Mouse (Mus musculus) hindbrain, embryonic 14.5 days (tissue): ENCODE results near the gene Cul7. TPM values are rescaled to one million over a fixed set of nuclear protein-coding genes. Genes with fewer than 3 reads are reported as not detected.

Source experiments
- ATAC-seq: fragments of 200-750 bp; cut with Nextera tagmentation; 2 replicates; pipeline ENCODE4 v1.8.0; 2017; ENCODE audit warnings: moderate number of reproducible peaks, mild to moderate bottlenecking, moderate TSS enrichment, moderate library complexity; ENCODE audit not compliant: low FRiP score
- DNase-seq: peaks from one replicate; pipeline ENCODE4 v3.0.0-alpha.2; 2015; ENCODE audit warnings: low spot score
- H3K27ac ChIP-seq: fragments of 300-500 bp; sonication (generic); 2 replicates; pipeline ENCODE4 v1.5.1; 2014; ENCODE audit warnings: mild to moderate bottlenecking, moderate library complexity
- H3K27me3 ChIP-seq: fragments of 300-500 bp; sonication (generic); 2 replicates; pipeline ENCODE4 v1.6.1; 2014; ENCODE audit warnings: mild to moderate bottlenecking, low read length, mixed read lengths; ENCODE audit not compliant: control insufficient read depth, insufficient read depth
- H3K36me3 ChIP-seq: fragments of 300-500 bp; sonication (generic); replicated peaks from 2 replicates; pipeline ENCODE4 v1.6.1; 2014; ENCODE audit not compliant: control insufficient read depth, insufficient read depth
- H3K4me1 ChIP-seq: fragments of 300-500 bp; sonication (generic); replicated peaks from 2 replicates; pipeline ENCODE4 v1.6.1; 2014; ENCODE audit warnings: antibody characterized with exemption, low read length, mixed read lengths; ENCODE audit not compliant: control insufficient read depth, insufficient read depth
- H3K4me2 ChIP-seq: fragments of 300-500 bp; sonication (generic); replicated peaks from 2 replicates; pipeline ENCODE4 v1.6.1; 2014; ENCODE audit warnings: mild to moderate bottlenecking, moderate library complexity
- H3K4me3 ChIP-seq: fragments of 300-500 bp; sonication (generic); replicated peaks from 2 replicates; pipeline ENCODE4 v1.5.1; 2014; ENCODE audit warnings: mild to moderate bottlenecking, low read length
- H3K9ac ChIP-seq: fragments of 300-500 bp; sonication (generic); 2 replicates; pipeline ENCODE4 v1.6.1; 2014
- H3K9me3 ChIP-seq: fragments of 300-500 bp; sonication (generic); 2 replicates; pipeline ENCODE4 v1.6.1; 2016; ENCODE audit warnings: low read length; ENCODE audit not compliant: control insufficient read depth
- WGBS: fragments of 180-500 bp; shearing (Covaris S2); extraction: QIAGEN DNeasy Blood & Tissue Kit; methylation state at CpG from one replicate; pipeline ENCODE4 v1.1.7; 2014; 5-methylcytosine and 5-hydroxymethylcytosine counted together
- polyA plus RNA-seq: library from polyadenylated mRNA; unstranded; fragments of >200 nt; fragmentation: Nextera tagmentation; extraction: Ambion mirVana; gene quantifications from 2 replicates; pipeline ENCODE4 v1.2.1, GENCODE M21; 2014

The Cul7 gene
- polyA plus RNA-seq, 1 experiment from 2014 or later = 30.2 TPM

GRCm38 (mm10) chr17:46656054-46656453, 5.9 kb downstream of the Cul7 start:
- ATAC-seq (no peak), DNase-seq (no peak)
- H3K27me3 ChIP-seq = no peaks in the 10 kb centered on the region
- H3K4me1 ChIP-seq = peaks cover 14% of the 10 kb centered on the region
- no peak overlapping the region for H3K4me3 ChIP-seq
- H3K36me3 ChIP-seq = peaks cover 82% of the 10 kb centered on the region
- H3K9ac ChIP-seq = no peak overlapping the region
- H3K4me2 ChIP-seq = no peak overlapping the region
- H3K9me3 ChIP-seq = no peaks in the 10 kb centered on the region
- 94% methylated on average over 6 of the region's 6 CpGs for WGBS
- no peak overlapping the region for H3K27ac ChIP-seq

GRCm38 (mm10) chr17:46661351-46661750, 11.2 kb downstream of the Cul7 start:
- ATAC-seq (no peak), DNase-seq (no peak)
- no peaks in the 10 kb centered on the region for H3K27me3 ChIP-seq
- no peak overlapping the region for H3K9ac ChIP-seq
- no peaks in the 10 kb centered on the region for H3K9me3 ChIP-seq
- whole genome bisulfite sequencing = 94% methylated on average over 9 of the region's 9 CpGs
- H3K4me2 ChIP-seq = no peak overlapping the region
- no peak overlapping the region for H3K4me3 ChIP-seq
- no peak overlapping the region for H3K27ac ChIP-seq
- H3K4me1 ChIP-seq = no peaks in the 10 kb centered on the region
- peaks cover 99% of the 10 kb centered on the region for H3K36me3 ChIP-seq

GRCm38 (mm10) chr17:46661981-46662380, 11.8 kb downstream of the Cul7 start:
- Histone ChIP-seq H3K4me2 (no peak overlapping the region), H3K4me3 (no peak overlapping the region), H3K9ac (no peak overlapping the region), H3K27me3 (no peaks in the 10 kb centered on the region), H3K4me1 (no peaks in the 10 kb centered on the region), H3K27ac (no peak overlapping the region), H3K9me3 (no peaks in the 10 kb centered on the region), H3K36me3 (peaks cover 99% of the 10 kb centered on the region)
- whole genome bisulfite sequencing = 94% methylated on average over 12 of the region's 12 CpGs
- ATAC-seq (no peak), DNase-seq (no peak)

- DNase-seq = no peak
- no peaks in the 10 kb centered on the region for H3K4me1 ChIP-seq
- no peak overlapping the region for H3K4me2 ChIP-seq
- H3K27me3 ChIP-seq = no peaks in the 10 kb centered on the region
- H3K4me3 ChIP-seq = no peak overlapping the region
- H3K27ac ChIP-seq = no peak overlapping the region
- ATAC-seq = no peak
- H3K36me3 ChIP-seq = peaks cover 98% of the 10 kb centered on the region
- H3K9me3 ChIP-seq = no peaks in the 10 kb centered on the region
- H3K9ac ChIP-seq = no peak overlapping the region
- WGBS = 92% methylated on average over 5 of the region's 5 CpGs
These were observed 12.6 kb downstream of the Cul7 start for GRCm38 (mm10) chr17:46662730-46663129.

GRCm38 (mm10) chr17:46667712-46668111, 17.6 kb downstream of the Cul7 start:
- ATAC-seq = no peak
- Histone ChIP-seq H3K27ac (no peak overlapping the region), H3K9me3 (no peaks in the 10 kb centered on the region), H3K27me3 (no peaks in the 10 kb centered on the region), H3K4me2 (no peak overlapping the region), H3K4me3 (no peak overlapping the region), H3K9ac (no peak overlapping the region), H3K36me3 (peaks cover 82% of the 10 kb centered on the region), H3K4me1 (no peaks in the 10 kb centered on the region)
- WGBS = 90% methylated on average over 16 of the region's 16 CpGs
- no peak for DNase-seq

- Histone ChIP-seq H3K27me3 (no peaks in the 10 kb centered on the region), H3K9ac (no peak overlapping the region), H3K9me3 (no peaks in the 10 kb centered on the region), H3K4me2 (no peak overlapping the region), H3K27ac (no peak overlapping the region), H3K4me3 (no peak overlapping the region), H3K36me3 (peaks cover 64% of the 10 kb centered on the region), H3K4me1 (peaks cover 6% of the 10 kb centered on the region)
- no peak for ATAC-seq
- 97% methylated on average over 10 of the region's 10 CpGs for WGBS
- no peak for DNase-seq
These were observed 19.8 kb downstream of the Cul7 start for GRCm38 (mm10) chr17:46669911-46670310.

GRCm38 (mm10) chr17:46673850-46674529, 23.9 kb downstream of the Cul7 start, which contains the start of gene Rrp36:
Gene Rrp36, minus strand, starts transcription at chr17:46674352.
- peak; percentile 89 for ATAC-seq
- H3K4me1 ChIP-seq = peaks cover 12% of the 10 kb centered on the region
- H3K36me3 ChIP-seq = peaks cover 59% of the 10 kb centered on the region
- peak; percentile 93 for DNase-seq
- peak within 1 kb of the TSS; percentile 58; the same call in 1 of the 2 replicates for H3K27ac ChIP-seq
- H3K4me2 ChIP-seq = peak within 1 kb of the TSS; percentile 88
- no peaks in the 10 kb centered on the region for H3K9me3 ChIP-seq
- WGBS = under 1% methylated on average over 43 of the region's 43 CpGs
- H3K27me3 ChIP-seq = no peaks in the 10 kb centered on the region
- H3K4me3 ChIP-seq = peak within 1 kb of the TSS; percentile 80
- peak within 1 kb of the TSS; percentile 69 for H3K9ac ChIP-seq

- no peaks in the 10 kb centered on the region for H3K27me3 ChIP-seq
- H3K4me1 ChIP-seq = peaks cover 20% of the 10 kb centered on the region
- H3K4me3 ChIP-seq = peak overlapping the region; percentile 80
- ATAC-seq = peak; percentile 17; the same call in 1 of the 2 replicates
- peak overlapping the region; percentile 69 for H3K9ac ChIP-seq
- peak overlapping the region; percentile 88 for H3K4me2 ChIP-seq
- H3K36me3 ChIP-seq = peaks cover 51% of the 10 kb centered on the region
- peak overlapping the region; percentile 43; the same call in 1 of the 2 replicates for H3K27ac ChIP-seq
- 19% methylated on average over 15 of the region's 15 CpGs for WGBS
- no peaks in the 10 kb centered on the region for H3K9me3 ChIP-seq
- DNase-seq = no peak
These were observed 24.6 kb downstream of the Cul7 start for GRCm38 (mm10) chr17:46674530-46675283.

- H3K27ac ChIP-seq = peak within 1 kb of the TSS; percentile 84
- H3K4me1 ChIP-seq = peaks cover 25% of the 10 kb centered on the region
- no peak for DNase-seq
- H3K9me3 ChIP-seq = no peaks in the 10 kb centered on the region
- ATAC-seq = no peak
- H3K9ac ChIP-seq = peak within 1 kb of the TSS; percentile 75
- peak within 1 kb of the TSS; percentile 91 for H3K4me2 ChIP-seq
- peak within 1 kb of the TSS; percentile 91 for H3K4me3 ChIP-seq
- 95% methylated on average over 8 of the region's 9 CpGs for WGBS
- peaks cover 44% of the 10 kb centered on the region for H3K36me3 ChIP-seq
- H3K27me3 ChIP-seq = no peaks in the 10 kb centered on the region
These were observed 28.3 kb downstream of the Cul7 start, which contains the start of gene Mea1 for GRCm38 (mm10) chr17:46678416-46678815. Gene Mea1, plus strand, starts transcription at chr17:46678793.
